ENCODE assay signal across 9 mouse cellular contexts in the genomic region with DNA sequence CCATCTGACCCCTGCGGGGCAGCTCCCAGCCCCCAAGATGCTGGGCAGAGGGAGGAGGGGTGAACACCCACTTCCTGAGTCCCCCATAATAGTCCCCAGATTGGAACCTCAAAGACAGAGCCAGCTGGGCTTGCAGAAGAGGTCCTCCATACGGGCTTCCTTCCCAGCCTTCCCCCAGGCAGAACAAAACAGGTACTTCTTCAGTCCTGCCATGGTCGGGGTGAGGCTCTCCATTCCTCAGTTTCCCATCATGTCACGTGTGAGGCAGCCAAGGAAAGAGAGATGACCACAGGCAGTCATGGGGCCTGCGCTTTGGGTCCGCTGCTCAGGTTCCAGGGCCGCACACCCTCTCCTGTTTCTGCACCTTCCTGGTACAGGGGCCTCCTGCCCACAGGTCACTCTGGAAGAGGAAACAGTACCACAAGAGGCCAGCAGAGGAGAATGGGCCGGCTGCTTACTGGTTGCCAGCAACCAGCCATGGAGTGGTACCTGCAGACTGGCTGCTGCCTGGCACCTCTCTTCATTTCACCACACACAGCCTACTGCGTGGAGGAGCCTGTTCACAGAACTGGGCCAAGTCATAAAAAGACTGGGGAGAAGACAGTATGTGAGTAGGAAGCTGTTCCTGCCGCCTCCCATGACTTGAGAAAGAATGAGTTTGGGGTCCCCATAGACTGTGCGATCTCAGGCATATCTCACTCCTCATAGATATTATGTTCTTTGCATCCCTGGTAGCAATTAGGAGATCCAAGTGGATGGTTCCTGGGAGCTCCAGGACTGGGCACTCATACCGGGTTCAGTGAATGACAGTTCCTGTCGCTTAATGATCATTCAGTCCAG. TPM values are rescaled to one million over a fixed set of nuclear protein-coding genes. Genes with fewer than 3 reads are reported as not detected.
DNase-seq lines count a peak whose midpoint lies in the region; ATAC-seq and TF ChIP-seq lines count a peak whose summit lies in the region.
"Had no signal": no experiment of that assay in that cellular context is flagged by ENCODE, and none has a peak within 500 bp of the region (broad histone marks: within the 10 kb centered on the region; RNA-seq: fewer than 3 reads in every experiment).

No protein-coding gene starts in this region.

- no peaks in the 10 kb centered on the region for H3K9me3 ChIP-seq in embryonic facial prominence, embryonic 10.5 days
- H3K9me3 ChIP-seq in hindbrain, embryonic 13.5 days = no peaks in the 10 kb centered on the region

- no peak overlapping the region for H3K27ac ChIP-seq in liver, adult 2 months (replicated peaks; ENCODE audit: insufficient read depth, low read depth, low read length)
- H3K27ac ChIP-seq in embryonic facial prominence, embryonic 10.5 days (replicated peaks) = peak overlapping the region; percentile 81
- no peak overlapping the region for H3K27ac ChIP-seq in hindbrain, embryonic 13.5 days

- WGBS in liver, adult 2 months = 62% methylated on average over 13 of the region's 13 CpGs
- WGBS in embryonic facial prominence, embryonic 10.5 days = 42% methylated on average over 13 of the region's 13 CpGs
- WGBS in hindbrain, embryonic 13.5 days = 62% methylated on average over 13 of the region's 13 CpGs

- no peak for TF ChIP-seq POLR2A in liver, adult 2 months (IDR thresholded peaks at IDR 0.05; ENCODE audit: extremely low read depth, insufficient read depth, low read length)

- H3K27me3 ChIP-seq in liver, adult 2 months (ENCODE audit: control insufficient read depth, insufficient read depth, low read length) = no peaks in the 10 kb centered on the region
- H3K27me3 ChIP-seq in embryonic facial prominence, embryonic 10.5 days (replicated peaks; ENCODE audit: low read depth, poor library complexity, severe bottlenecking) = peaks cover 6% of the 10 kb centered on the region; the same call in 1 of the 2 replicates
- 0 out of 2 replicates have a peak, but pooled peaks cover 3% of the 10 kb centered on the region for H3K27me3 ChIP-seq in hindbrain, embryonic 13.5 days

- no peak overlapping the region for H3K4me3 ChIP-seq in liver, adult 2 months (ENCODE audit: insufficient read depth, low read depth, low read length)
- peak overlapping the region; percentile 17 for H3K4me3 ChIP-seq in embryonic facial prominence, embryonic 10.5 days
- no peak overlapping the region for H3K4me3 ChIP-seq in hindbrain, embryonic 13.5 days
- H3K4me3 ChIP-seq: erythroblast, embryonic 14.5 days had no signal

- H3K4me2 ChIP-seq in hindbrain, embryonic 13.5 days = no peak overlapping the region

- ATAC-seq in hindbrain, embryonic 13.5 days (ENCODE audit: low FRiP score) = peak; percentile 53
- peak; percentile 60 for ATAC-seq in megakaryocyte-erythroid progenitor cell, adult 5-6 weeks (replicated peaks; ENCODE audit: low FRiP score, low TSS enrichment, poor library complexity, severe bottlenecking)

- DNase-seq in liver, adult 2 months (ENCODE audit: extremely low read depth, low read depth, low spot score) = no peak
- no peak for DNase-seq in liver
- DNase-seq in embryonic facial prominence, embryonic 10.5 days (ENCODE audit: low spot score) = peak; percentile 58
- no peak for DNase-seq in testis, postnatal 14 days (ENCODE audit: low spot score)
- DNase-seq in left cerebral cortex, postnatal 25 days (ENCODE audit: low spot score in 2 of 2) = no peak
- DNase-seq in heart, postnatal 14 days = no peak

- H3K9ac ChIP-seq in liver, adult 2 months (ENCODE audit: low read depth, low read length) = no peak overlapping the region
- no peak overlapping the region for H3K9ac ChIP-seq in hindbrain, embryonic 13.5 days

- H3K36me3 ChIP-seq in liver, adult 2 months (ENCODE audit: control insufficient read depth, insufficient read depth, low read length) = no peaks in the 10 kb centered on the region
- no peaks in the 10 kb centered on the region for H3K36me3 ChIP-seq in embryonic facial prominence, embryonic 10.5 days (replicated peaks)
- no peaks in the 10 kb centered on the region for H3K36me3 ChIP-seq in hindbrain, embryonic 13.5 days

- intact Hi-C loops in left cerebral cortex, postnatal 25 days (cut with DNase I) = loop anchor here (2.0 to 5.0 kb wide), 2 partner anchors 44 to 597 kb away; a partner anchor contains a TSS
- intact Hi-C loops in heart, postnatal 14 days (cut with DNase I) = loop anchor here (5.0 kb wide), 1 partner anchor 38 kb away; no protein-coding TSS in a partner anchor

- H3K4me1 ChIP-seq in liver, adult 2 months (ENCODE audit: control insufficient read depth, insufficient read depth, low read length) = no peaks in the 10 kb centered on the region
- peaks cover 76% of the 10 kb centered on the region for H3K4me1 ChIP-seq in embryonic facial prominence, embryonic 10.5 days
- peaks cover 10% of the 10 kb centered on the region for H3K4me1 ChIP-seq in hindbrain, embryonic 13.5 days (replicated peaks)

- 0 out of 2 replicates have a peak, but pooled peaks have one; percentile 16 for TF ChIP-seq CTCF in liver, adult 2 months (IDR thresholded peaks at IDR 0.05; ENCODE audit: low read depth, low read length)

- no peaks in the 10 kb centered on the region for H3K79me2 ChIP-seq in liver, adult 2 months (ENCODE audit: control insufficient read depth, insufficient read depth, low read length)

RNA-seq across cellular contexts. Expression of a gene that starts 45.4 kb away (rescaled TPM):
- 12.7 and 16.5 TPM in 2 replicates for total RNA-seq in liver, adult 2 months (2014; rRNA removed)
- polyA plus RNA-seq in liver, adult 2 months (2012; rRNA removed) = 19.6 and 23.7 TPM in 2 replicates
- 15.9 and 17.6 TPM in 2 replicates for polyA plus RNA-seq in embryonic facial prominence, embryonic 10.5 days (2016; fragmentation: Nextera tagmentation; extraction: Ambion mirVana)
- 10.5 and 11.0 TPM in 2 replicates for polyA plus RNA-seq in hindbrain, embryonic 13.5 days (2015; fragmentation: Nextera tagmentation; extraction: Ambion mirVana)
- 30.5 and 34.7 TPM in 2 replicates for total RNA-seq in megakaryocyte-erythroid progenitor cell, adult 5-6 weeks (2014; fragmentation: Nextera tagmentation)
- total RNA-seq in megakaryocyte-erythroid progenitor cell, adult 5-6 weeks (2017) = 8.8 and 19.9 TPM in 2 replicates
- total RNA-seq in left cerebral cortex, postnatal 25 days (2021) = 1 to 10 TPM; 5.7 to 8.4 TPM
- 10 to 100 TPM; 10.3 to 10.4 TPM for total RNA-seq in heart, postnatal 14 days (2021)
